Mouse (Mus musculus) liver, embryonic 14.5 days (tissue): ENCODE measurements around the gene Crlf1.

Experiments
- CTCF ChIP-seq: IDR thresholded peaks from 2 replicates; pipeline ENCODE4 v1.5.1; 2016; ENCODE audit warnings: antibody characterized with exemption, low read depth, control low read depth
- EP300 ChIP-seq: IDR thresholded peaks from 2 replicates; pipeline ENCODE4 v1.6.1; 2016; ENCODE audit warnings: antibody characterized with exemption, low read depth

GRCm38 (mm10) chr8:70463306-70463705, 29.7 kb upstream of the Crlf1 start:
- no peak for TF ChIP-seq CTCF
- TF ChIP-seq EP300, result no peak
